Mouse (Mus musculus) limb, embryonic 10.5 days (tissue): ENCODE results near the gene Serinc4. TPM values are rescaled to one million over a fixed set of nuclear protein-coding genes. Genes with fewer than 3 reads are reported as not detected.

Experiments used
- DNase-seq: peaks from one replicate; pipeline ENCODE4 v3.0.0-alpha.2; 2017; ENCODE audit warnings: low spot score
- H3K27ac ChIP-seq: fragments of 300-500 bp; sonication (generic); 2 replicates; pipeline ENCODE4 v1.5.1; 2016; ENCODE audit warnings: mild to moderate bottlenecking
- H3K27me3 ChIP-seq: fragments of 300-500 bp; sonication (generic); 2 replicates; pipeline ENCODE4 v1.6.1; 2016; ENCODE audit warnings: low read depth, mild to moderate bottlenecking; ENCODE audit not compliant: poor library complexity, severe bottlenecking
- H3K36me3 ChIP-seq: fragments of 300-500 bp; sonication (generic); 2 replicates; pipeline ENCODE4 v1.6.1; 2016; ENCODE audit warnings: mild to moderate bottlenecking, moderate library complexity
- H3K4me1 ChIP-seq: fragments of 300-500 bp; sonication (generic); 2 replicates; pipeline ENCODE4 v1.6.1; 2016
- H3K4me3 ChIP-seq: fragments of 300-500 bp; sonication (generic); 2 replicates; pipeline ENCODE4 v1.5.1; 2016; ENCODE audit warnings: mild to moderate bottlenecking, moderate library complexity
- H3K9me3 ChIP-seq: fragments of 300-500 bp; sonication (generic); replicated peaks from 2 replicates; pipeline ENCODE4 v1.6.1; 2016; ENCODE audit warnings: mild to moderate bottlenecking
- WGBS: fragments of 180-500 bp; shearing (Covaris S2); methylation state at CpG from one replicate; pipeline ENCODE4 v1.1.7; 2016; 5-methylcytosine and 5-hydroxymethylcytosine counted together
- polyA plus RNA-seq: library from polyadenylated mRNA; unstranded; fragments of >200 nt; fragmentation: Nextera tagmentation; extraction: Ambion mirVana; gene quantifications from 2 replicates; pipeline ENCODE4 v1.2.1, GENCODE M21; 2016

Gene Serinc4
- polyA plus RNA-seq, 1 experiment from 2014 or later = 0.10 TPM

GRCm38 (mm10) chr2:121443068-121443349, 13.6 kb downstream of the Serinc4 start:
- Histone ChIP-seq H3K4me1 (peaks cover 27% of the 10 kb centered on the region), H3K36me3 (peaks cover 22% of the 10 kb centered on the region), H3K9me3 (no peaks in the 10 kb centered on the region), H3K27ac (peak overlapping the region; percentile 74; the same call in 1 of the 2 replicates), H3K27me3 (peaks cover 34% of the 10 kb centered on the region), H3K4me3 (peak overlapping the region; percentile 67)
- no peak for DNase-seq
- WGBS = 10% methylated on average over 8 of the region's 8 CpGs

GRCm38 (mm10) chr2:121442259-121443067, 14.1 kb downstream of the Serinc4 start:
- Histone ChIP-seq H3K4me1 (peaks cover 22% of the 10 kb centered on the region), H3K27me3 (peaks cover 34% of the 10 kb centered on the region), H3K27ac (peak overlapping the region; percentile 74), H3K9me3 (no peaks in the 10 kb centered on the region), H3K36me3 (peaks cover 28% of the 10 kb centered on the region), H3K4me3 (peak overlapping the region; percentile 67)
- peak; percentile 83 for DNase-seq
- 2% methylated on average over 30 of the region's 30 CpGs for WGBS

DNA sequence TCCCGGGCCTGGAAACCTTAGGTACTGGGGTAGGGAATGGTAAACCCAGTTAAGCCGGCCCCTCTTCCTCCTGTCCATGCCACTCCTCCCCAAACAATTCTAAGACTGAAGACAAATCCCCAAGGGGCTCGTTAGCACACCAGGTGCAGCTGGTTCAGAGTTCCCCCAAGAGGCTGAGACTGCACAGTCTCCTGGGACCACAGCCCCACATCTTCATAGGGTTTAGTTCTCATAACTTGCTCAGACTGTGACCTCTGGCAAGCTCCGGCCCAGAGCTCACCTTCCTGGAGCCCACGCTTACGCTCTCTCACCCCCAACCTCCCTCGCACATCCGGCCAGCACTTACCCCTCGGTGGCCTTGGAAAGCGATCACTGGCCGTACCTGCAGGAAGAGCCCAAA, 14.8 kb downstream of the Serinc4 start:
- Histone ChIP-seq H3K4me3 (peak overlapping the region; percentile 67), H3K4me1 (peaks cover 22% of the 10 kb centered on the region), H3K27ac (peak overlapping the region; percentile 74), H3K27me3 (peaks cover 34% of the 10 kb centered on the region), H3K36me3 (peaks cover 34% of the 10 kb centered on the region), H3K9me3 (no peaks in the 10 kb centered on the region)
- 8% methylated on average over 11 of the region's 11 CpGs for whole genome bisulfite sequencing
- DNase-seq = no peak

GRCm38 (mm10) chr2:121440834-121441605, 15.6 kb downstream of the Serinc4 start:
- DNase-seq = no peak
- 61% methylated on average over 5 of the region's 5 CpGs for WGBS
- Histone ChIP-seq H3K4me3 (no peak overlapping the region; the same call in 1 of the 2 replicates), H3K9me3 (no peaks in the 10 kb centered on the region), H3K27me3 (peaks cover 34% of the 10 kb centered on the region), H3K36me3 (peaks cover 41% of the 10 kb centered on the region), H3K4me1 (peaks cover 22% of the 10 kb centered on the region), H3K27ac (no peak overlapping the region)

DNA sequence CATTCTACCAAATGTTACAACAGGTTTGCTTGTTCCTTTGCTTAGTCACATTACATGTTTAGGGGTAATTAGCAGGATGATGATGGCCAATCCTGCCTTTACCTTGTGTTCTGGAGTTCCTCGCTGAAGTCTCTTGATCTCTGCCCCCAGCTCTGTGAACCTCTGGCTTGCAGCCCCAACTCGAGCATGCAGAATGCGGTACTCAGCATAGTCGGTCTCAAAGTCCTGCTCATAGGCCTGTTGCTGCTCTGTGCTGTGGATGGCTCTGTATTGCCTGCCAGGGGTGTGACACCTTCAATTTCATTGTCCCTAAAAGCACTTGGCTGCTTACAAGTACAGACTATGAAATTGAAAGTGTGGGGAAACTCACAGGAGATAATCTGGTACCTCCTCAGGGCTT, 16.8 kb downstream of the Serinc4 start:
- H3K27me3 ChIP-seq = peaks cover 34% of the 10 kb centered on the region
- H3K4me3 ChIP-seq = no peak overlapping the region
- peaks cover 53% of the 10 kb centered on the region for H3K36me3 ChIP-seq
- no peak for DNase-seq
- 61% methylated on average over 4 of the region's 4 CpGs for WGBS
- H3K27ac ChIP-seq = no peak overlapping the region
- H3K9me3 ChIP-seq = no peaks in the 10 kb centered on the region
- H3K4me1 ChIP-seq = peaks cover 22% of the 10 kb centered on the region

DNA sequence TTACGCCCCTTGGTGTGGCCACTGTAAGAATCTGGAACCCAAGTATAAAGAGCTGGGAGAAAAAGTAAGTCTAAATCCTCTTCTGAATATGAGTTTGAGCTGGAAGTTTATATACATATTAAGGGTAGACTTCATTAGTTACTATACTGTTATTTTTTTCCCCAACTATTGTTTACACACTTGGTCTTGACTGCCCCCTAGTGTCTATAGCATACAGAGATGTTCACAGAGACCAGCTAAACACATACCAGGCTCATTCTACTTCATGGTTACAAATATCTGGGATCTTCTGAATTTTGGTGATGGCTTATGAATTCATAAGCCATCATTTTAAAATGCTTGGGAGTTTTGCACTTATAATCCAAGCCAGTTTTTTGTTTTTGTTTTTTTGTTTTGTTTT, 21.7 kb downstream of the Serinc4 start:
- Histone ChIP-seq H3K9me3 (no peaks in the 10 kb centered on the region), H3K27me3 (no peaks in the 10 kb centered on the region), H3K4me3 (no peak overlapping the region), H3K36me3 (peaks cover 98% of the 10 kb centered on the region), H3K4me1 (no peaks in the 10 kb centered on the region), H3K27ac (no peak overlapping the region)
- WGBS = 100% methylated on average over 1 of the region's 1 CpGs
- no peak for DNase-seq

- no peaks in the 10 kb centered on the region for H3K9me3 ChIP-seq
- DNase-seq = no peak
- no peaks in the 10 kb centered on the region for H3K27me3 ChIP-seq
- peaks cover 100% of the 10 kb centered on the region for H3K36me3 ChIP-seq
- H3K4me1 ChIP-seq = no peaks in the 10 kb centered on the region
- no peak overlapping the region for H3K27ac ChIP-seq
- 93% methylated on average over 2 of the region's 2 CpGs for WGBS
- no peak overlapping the region for H3K4me3 ChIP-seq
Observed at GRCm38 (mm10) chr2:121425890-121426289, 30.7 kb downstream of the Serinc4 start.

DNA sequence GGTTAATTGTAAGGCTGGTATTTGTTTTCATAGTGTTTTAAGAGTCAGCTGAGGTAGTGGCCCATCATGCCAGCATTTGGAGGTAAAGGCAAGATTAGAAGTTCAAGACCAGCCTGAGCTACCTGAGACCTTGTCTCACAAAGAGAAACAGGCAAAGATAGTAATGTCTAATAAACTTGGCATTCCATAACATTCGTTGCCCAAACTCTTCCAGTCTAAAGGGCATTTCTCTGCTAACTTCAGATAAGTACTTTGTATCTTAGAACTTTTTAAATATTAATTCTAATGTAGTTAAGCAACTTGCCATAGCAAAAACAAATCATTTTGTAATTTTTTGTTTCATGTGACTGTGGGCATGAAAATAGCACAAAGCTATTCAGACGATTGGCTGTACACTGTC, 33.4 kb downstream of the Serinc4 start:
- peaks cover 97% of the 10 kb centered on the region for H3K36me3 ChIP-seq
- H3K27ac ChIP-seq = no peak overlapping the region
- no peaks in the 10 kb centered on the region for H3K27me3 ChIP-seq
- no peaks in the 10 kb centered on the region for H3K4me1 ChIP-seq
- no peak for DNase-seq
- 95% methylated on average over 2 of the region's 2 CpGs for WGBS
- H3K4me3 ChIP-seq = no peak overlapping the region
- H3K9me3 ChIP-seq = no peaks in the 10 kb centered on the region

GRCm38 (mm10) chr2:121418476-121418875, 38.1 kb downstream of the Serinc4 start:
- H3K4me3 ChIP-seq = no peak overlapping the region
- no peak overlapping the region for H3K27ac ChIP-seq
- no peaks in the 10 kb centered on the region for H3K9me3 ChIP-seq
- H3K4me1 ChIP-seq = peaks cover 16% of the 10 kb centered on the region
- DNase-seq = no peak
- peaks cover 78% of the 10 kb centered on the region for H3K36me3 ChIP-seq
- H3K27me3 ChIP-seq = no peaks in the 10 kb centered on the region
- WGBS = 95% methylated on average over 3 of the region's 3 CpGs

GRCm38 (mm10) chr2:121416356-121416755, 40.2 kb downstream of the Serinc4 start:
- peaks cover 56% of the 10 kb centered on the region for H3K36me3 ChIP-seq

DNA sequence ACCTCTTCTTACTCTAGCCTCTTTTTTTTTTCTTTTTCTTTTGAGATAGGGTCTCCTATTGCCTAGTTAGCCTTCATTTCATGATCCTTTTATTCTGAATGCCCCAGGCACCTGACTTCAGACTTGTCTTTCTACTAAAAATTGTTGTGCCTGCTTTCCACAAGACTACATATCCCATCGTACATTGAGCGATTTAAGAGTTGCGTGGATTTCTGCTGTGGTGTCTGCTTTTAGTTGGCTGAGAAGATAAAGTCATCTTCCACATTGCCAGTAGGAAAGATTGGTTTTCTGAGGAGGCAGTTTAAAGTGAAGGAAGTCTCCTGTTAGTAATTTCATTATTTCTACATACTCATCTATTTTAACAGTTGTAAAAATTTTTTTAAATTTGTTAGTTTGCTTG, 41.0 kb downstream of the Serinc4 start:
- no peak for DNase-seq
- Histone ChIP-seq H3K4me3 (peak overlapping the region; percentile 88), H3K27ac (no peak overlapping the region), H3K36me3 (peaks cover 49% of the 10 kb centered on the region), H3K4me1 (peaks cover 20% of the 10 kb centered on the region), H3K27me3 (no peaks in the 10 kb centered on the region), H3K9me3 (no peaks in the 10 kb centered on the region)
- 92% methylated on average over 3 of the region's 3 CpGs for WGBS

More at GRCm38 (mm10) chr2:121416356-121416755, 40.2 kb downstream of the Serinc4 start:
- Histone ChIP-seq H3K9me3 (no peaks in the 10 kb centered on the region), H3K27ac (no peak overlapping the region), H3K4me3 (peak overlapping the region; percentile 88), H3K4me1 (peaks cover 20% of the 10 kb centered on the region), H3K27me3 (no peaks in the 10 kb centered on the region)
- 93% methylated on average over 6 of the region's 6 CpGs for WGBS
- no peak for DNase-seq

GRCm38 (mm10) chr2:121415103-121415502, 41.5 kb downstream of the Serinc4 start:
- Histone ChIP-seq H3K4me1 (peaks cover 20% of the 10 kb centered on the region), H3K36me3 (peaks cover 45% of the 10 kb centered on the region), H3K4me3 (peak overlapping the region; percentile 88), H3K27ac (no peak overlapping the region), H3K27me3 (no peaks in the 10 kb centered on the region), H3K9me3 (no peaks in the 10 kb centered on the region)
- WGBS = 77% methylated on average over 3 of the region's 3 CpGs
- no peak for DNase-seq

- Histone ChIP-seq H3K27me3 (no peaks in the 10 kb centered on the region), H3K4me1 (peaks cover 20% of the 10 kb centered on the region), H3K27ac (peak overlapping the region; percentile 98), H3K4me3 (peak overlapping the region; percentile 88), H3K36me3 (peaks cover 38% of the 10 kb centered on the region), H3K9me3 (no peaks in the 10 kb centered on the region)
- WGBS = under 1% methylated on average over 32 of the region's 32 CpGs
- DNase-seq = no peak
Observed at GRCm38 (mm10) chr2:121414139-121414685, 42.4 kb downstream of the Serinc4 start.
